Mouse (Mus musculus): Measurements from ENCODE around the gene Prl3b1. TPM values are rescaled to one million over a fixed set of nuclear protein-coding genes. Genes with fewer than 3 reads are reported as not detected.

Prl3b1 gene
- polyA plus RNA-seq (2016; fragmentation: Nextera tagmentation; extraction: Ambion mirVana): 1.2 and 2.4 TPM in 2 replicates

GRCm38 (mm10) chr13:27241547-27241946 is at the start of gene Prl3b1:
Gene Prl3b1, plus strand, starts transcription at chr13:27241847.
- no peaks in the 10 kb centered on the region for H3K27me3 ChIP-seq (ENCODE audit: insufficient read depth, poor library complexity, severe bottlenecking)
- no peaks in the 10 kb centered on the region for H3K4me1 ChIP-seq (replicated peaks)
- no peak within 1 kb of the TSS for H3K27ac ChIP-seq
- 100% methylated on average over 1 of the region's 1 CpGs for WGBS
- H3K36me3 ChIP-seq: no peaks in the 10 kb centered on the region
- H3K4me3 ChIP-seq: no peak within 1 kb of the TSS
- H3K9me3 ChIP-seq: no peaks in the 10 kb centered on the region
- no peak for DNase-seq (ENCODE audit: low spot score)

- Histone ChIP-seq H3K4me3 (no peak within 1 kb of the TSS), H3K27me3 (ENCODE audit: insufficient read depth, poor library complexity, severe bottlenecking) (no peaks in the 10 kb centered on the region), H3K36me3 (no peaks in the 10 kb centered on the region), H3K27ac (no peak within 1 kb of the TSS), H3K9me3 (no peaks in the 10 kb centered on the region), H3K4me1 (replicated peaks) (no peaks in the 10 kb centered on the region)
- DNase-seq (ENCODE audit: low spot score): no peak
- 90% methylated on average over 1 of the region's 1 CpGs for WGBS
These were observed 45.3 kb upstream of the Prl3b1 start, which contains the start of gene Prl3c1 for GRCm38 (mm10) chr13:27196359-27196758. Gene Prl3c1, plus strand, starts transcription at chr13:27196659.

- Histone ChIP-seq H3K27ac (no peak within 1 kb of the TSS), H3K4me3 (no peak within 1 kb of the TSS), H3K4me1 (replicated peaks) (no peaks in the 10 kb centered on the region), H3K9me3 (no peaks in the 10 kb centered on the region), H3K27me3 (ENCODE audit: insufficient read depth, poor library complexity, severe bottlenecking) (no peaks in the 10 kb centered on the region), H3K36me3 (no peaks in the 10 kb centered on the region)
- 91% methylated on average over 4 of the region's 4 CpGs for WGBS
- DNase-seq (ENCODE audit: low spot score): no peak
These were observed 17.5 kb downstream of the Prl3b1 start, which contains the start of gene Prl3a1 for GRCm38 (mm10) chr13:27259136-27259535. Gene Prl3a1, plus strand, starts transcription at chr13:27259436.

Other genes starting within 250 kb of the Prl3b1 start
- gene Prl, start 184.3 kb upstream of the Prl3b1 start, polyA plus RNA-seq (2016; fragmentation: Nextera tagmentation; extraction: Ambion mirVana): not detected in 2 replicates
- 0.19 TPM in 1 of 2 replicates, not detected in the other for gene Prl3d1, start 147.7 kb upstream of the Prl3b1 start, polyA plus RNA-seq (2016; fragmentation: Nextera tagmentation; extraction: Ambion mirVana)
- gene Prl3d2, start 120.1 kb upstream of the Prl3b1 start, polyA plus RNA-seq (2016; fragmentation: Nextera tagmentation; extraction: Ambion mirVana): not detected in 2 replicates
- not detected in 2 replicates for gene Prl3d3, start 85.1 kb upstream of the Prl3b1 start, polyA plus RNA-seq (2016; fragmentation: Nextera tagmentation; extraction: Ambion mirVana)
- gene Prl3c1, start 45.2 kb upstream of the Prl3b1 start, polyA plus RNA-seq (2016; fragmentation: Nextera tagmentation; extraction: Ambion mirVana): not detected in 2 replicates
- not detected in 2 replicates for gene Prl3a1, start 17.6 kb downstream of the Prl3b1 start, polyA plus RNA-seq (2016; fragmentation: Nextera tagmentation; extraction: Ambion mirVana)
- gene Prl6a1, start 70.8 kb downstream of the Prl3b1 start, polyA plus RNA-seq (2016; fragmentation: Nextera tagmentation; extraction: Ambion mirVana): not detected in 2 replicates
- 0.30 TPM in 1 of 2 replicates, not detected in the other for gene Prl8a2, start 103.8 kb downstream of the Prl3b1 start, polyA plus RNA-seq (2016; fragmentation: Nextera tagmentation; extraction: Ambion mirVana)
- not detected in 2 replicates for gene Prl2b1, start 149.0 kb downstream of the Prl3b1 start, polyA plus RNA-seq (2016; fragmentation: Nextera tagmentation; extraction: Ambion mirVana)
- gene Prl8a6, start 196.8 kb downstream of the Prl3b1 start, polyA plus RNA-seq (2016; fragmentation: Nextera tagmentation; extraction: Ambion mirVana): not detected in 2 replicates

All from hindbrain, embryonic 10.5 days (tissue).